Mouse (Mus musculus): Measurements from ENCODE around the gene Gng12.
"Not testable (repeated sequence)": the region's sequence is repeated elsewhere in the genome, so short reads cannot be mapped to it uniquely, and the experiment has no call there.

Gng12 gene

GRCm38 (mm10) chr6:67032551-67032950, 136.4 kb downstream of the Gng12 start:
- not testable (repeated sequence) for DNase-seq

- DNase-seq: not testable (repeated sequence)
Observed at GRCm38 (mm10) chr6:67032972-67033371, 136.8 kb downstream of the Gng12 start.

GRCm38 (mm10) chr6:67033604-67034003, 137.4 kb downstream of the Gng12 start:
- DNase-seq: no peak

- DNase-seq: no peak
Observed at GRCm38 (mm10) chr6:67034331-67035130, 138.3 kb downstream of the Gng12 start.

GRCm38 (mm10) chr6:67035388-67036299, 139.4 kb downstream of the Gng12 start:
- DNase-seq: no peak

GRCm38 (mm10) chr6:67036356-67036811, 140.2 kb downstream of the Gng12 start:
- DNase-seq: peak; percentile 72

- DNase-seq: peak; percentile 95
Observed at GRCm38 (mm10) chr6:67036837-67037628, 140.8 kb downstream of the Gng12 start, which contains the start of gene Gadd45a. Gene Gadd45a (minus strand): TSS chr6:67037457.

- no peak for DNase-seq
Observed at GRCm38 (mm10) chr6:67038964-67039363, 142.8 kb downstream of the Gng12 start.

GRCm38 (mm10) chr6:67040904-67041410, 144.8 kb downstream of the Gng12 start:
- no peak for DNase-seq

GRCm38 (mm10) chr6:67045424-67045823, 149.2 kb downstream of the Gng12 start:
- no peak for DNase-seq

- DNase-seq: no peak
Observed at GRCm38 (mm10) chr6:67046937-67047336, 150.7 kb downstream of the Gng12 start.

- DNase-seq: no peak
Observed at GRCm38 (mm10) chr6:67048052-67048691, 152.0 kb downstream of the Gng12 start.

GRCm38 (mm10) chr6:67048880-67049694, 152.9 kb downstream of the Gng12 start:
- no peak for DNase-seq

GRCm38 (mm10) chr6:67049695-67050038, 153.5 kb downstream of the Gng12 start:
- DNase-seq: no peak

- DNase-seq: no peak
Observed at GRCm38 (mm10) chr6:67050063-67050462, 153.9 kb downstream of the Gng12 start.

- DNase-seq: no peak
Observed at GRCm38 (mm10) chr6:67056108-67056888, 160.1 kb downstream of the Gng12 start.

GRCm38 (mm10) chr6:67056889-67057564, 160.8 kb downstream of the Gng12 start:
- no peak for DNase-seq

GRCm38 (mm10) chr6:67057574-67057973, 161.4 kb downstream of the Gng12 start:
- DNase-seq: no peak

- no peak for DNase-seq
Observed at GRCm38 (mm10) chr6:67057991-67058696, 161.9 kb downstream of the Gng12 start.

Data from layer of hippocampus, adult 9-11 months (tissue).